11 mouse cellular contexts compared by ENCODE assay signal in the genomic region with DNA sequence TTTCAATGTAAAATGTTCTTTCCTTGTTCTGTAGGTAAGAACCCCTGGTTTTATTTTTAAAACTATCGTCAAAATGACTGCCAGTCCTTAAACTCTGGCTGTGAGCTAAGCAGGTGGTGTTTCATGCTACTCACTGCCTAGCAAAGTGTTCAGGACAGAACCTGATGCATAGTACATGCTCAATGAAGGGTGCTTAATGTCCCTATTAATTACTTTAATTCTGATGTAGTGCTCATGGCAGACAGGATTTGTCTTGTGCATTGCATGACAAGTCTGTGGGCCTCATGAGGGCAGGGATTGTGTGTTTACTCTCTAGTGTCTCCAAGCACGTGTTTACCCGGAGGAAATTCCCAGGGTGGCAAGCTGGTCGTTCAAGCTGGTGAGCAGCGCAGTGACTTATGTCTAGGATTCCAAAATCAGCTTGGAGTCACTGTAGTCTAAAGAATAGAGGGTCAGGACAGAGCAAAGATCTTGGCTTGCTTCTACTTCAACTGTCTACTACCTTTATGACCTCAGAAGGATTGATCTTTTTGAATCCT. TPM values are rescaled to one million over a fixed set of nuclear protein-coding genes. Genes with fewer than 3 reads are reported as not detected.
DNase-seq lines count a peak whose midpoint lies in the region; ATAC-seq and TF ChIP-seq lines count a peak whose summit lies in the region.
"Had no signal": no experiment of that assay in that cellular context is flagged by ENCODE, and none has a peak within 500 bp of the region (broad histone marks: within the 10 kb centered on the region; RNA-seq: fewer than 3 reads in every experiment).

No protein-coding gene starts in this region.

- H3K4me3 ChIP-seq in heart, adult 2 months, result no peak overlapping the region
- H3K4me3 ChIP-seq in kidney, postnatal 0 days (replicated peaks; ENCODE audit: low read depth, low read length), result no peak overlapping the region
- no peak overlapping the region for H3K4me3 ChIP-seq in embryonic facial prominence, embryonic 15.5 days (replicated peaks)
- no peak overlapping the region for H3K4me3 ChIP-seq in intestine, embryonic 16.5 days (ENCODE audit: low read length)
- H3K4me3 ChIP-seq: heart, embryonic 10.5 days; midbrain, embryonic 12.5 days had no signal

- intact Hi-C loops in heart, adult 2 months (cut with DNase I), result loop anchor here (2.0 kb wide), 2 partner anchors 30 to 72 kb away; partner anchors contain the start of gene Jun

- no peak for DNase-seq in heart, adult 2 months
- DNase-seq in heart, adult 18-20 months, result no peak
- DNase-seq in kidney, postnatal 0 days (ENCODE audit: low spot score), result no peak
- DNase-seq in kidney, adult 9 months, result no peak
- DNase-seq in right cerebral cortex, adult 18-20 months, result no peak
- DNase-seq in right cerebral cortex, postnatal 4 days, result no peak

- TF ChIP-seq CTCF in heart, adult 2 months (IDR thresholded peaks at IDR 0.05), result no peak
- TF ChIP-seq CTCF in kidney, postnatal 0 days (IDR thresholded peaks at IDR 0.05; ENCODE audit: low read depth), result no peak

- no peak for TF ChIP-seq POLR2A in heart, adult 2 months (IDR thresholded peaks at IDR 0.05; ENCODE audit: insufficient read depth, low read depth, low read length)

- no peaks in the 10 kb centered on the region for H3K27me3 ChIP-seq in heart, adult 2 months (ENCODE audit: control insufficient read depth, insufficient read depth, low read length)
- no peaks in the 10 kb centered on the region for H3K27me3 ChIP-seq in kidney, postnatal 0 days (ENCODE audit: insufficient read depth, low read length)
- H3K27me3 ChIP-seq in embryonic facial prominence, embryonic 15.5 days, result no peaks in the 10 kb centered on the region
- H3K27me3 ChIP-seq in intestine, embryonic 16.5 days (replicated peaks; ENCODE audit: control insufficient read depth, insufficient read depth, low read length), result no peaks in the 10 kb centered on the region
- H3K27me3 ChIP-seq: midbrain, embryonic 12.5 days had no signal

- no peak for ATAC-seq in kidney, postnatal 0 days (replicated peaks; ENCODE audit: low FRiP score, low read depth)
- no peak for ATAC-seq in embryonic facial prominence, embryonic 15.5 days (ENCODE audit: insufficient number of reproducible peaks, low FRiP score, low TSS enrichment, low read depth)
- ATAC-seq in intestine, embryonic 16.5 days, result no peak

- H3K79me2 ChIP-seq in heart, adult 2 months (replicated peaks; ENCODE audit: control insufficient read depth, insufficient read depth, low read length), result no peaks in the 10 kb centered on the region

- TF ChIP-seq EP300 in heart, adult 2 months (IDR thresholded peaks at IDR 0.05; ENCODE audit: insufficient read depth, low read depth, low read length), result no peak

- H3K9ac ChIP-seq in heart, adult 2 months (ENCODE audit: low read depth, low read length), result no peak overlapping the region
- no peak overlapping the region for H3K9ac ChIP-seq in kidney, postnatal 0 days (ENCODE audit: low read depth, low read length)
- no peak overlapping the region for H3K9ac ChIP-seq in embryonic facial prominence, embryonic 15.5 days
- no peak overlapping the region for H3K9ac ChIP-seq in intestine, embryonic 16.5 days (ENCODE audit: low read depth, low read length)
- H3K9ac ChIP-seq: liver, embryonic 14.5 days; midbrain, embryonic 12.5 days had no signal

- H3K9me3 ChIP-seq in kidney, postnatal 0 days (replicated peaks; ENCODE audit: low read length), result no peaks in the 10 kb centered on the region
- no peaks in the 10 kb centered on the region for H3K9me3 ChIP-seq in embryonic facial prominence, embryonic 15.5 days (replicated peaks)
- H3K9me3 ChIP-seq in intestine, embryonic 16.5 days (ENCODE audit: control insufficient read depth, low read length), result no peaks in the 10 kb centered on the region
- H3K9me3 ChIP-seq: heart, embryonic 10.5 days; midbrain, embryonic 12.5 days had no signal

- peaks cover 3% of the 10 kb centered on the region; the same call in 1 of the 2 replicates for H3K36me3 ChIP-seq in heart, adult 2 months (ENCODE audit: control insufficient read depth, insufficient read depth, low read length)
- no peaks in the 10 kb centered on the region for H3K36me3 ChIP-seq in kidney, postnatal 0 days (ENCODE audit: insufficient read depth, low read length)
- no peaks in the 10 kb centered on the region for H3K36me3 ChIP-seq in embryonic facial prominence, embryonic 15.5 days
- no peaks in the 10 kb centered on the region for H3K36me3 ChIP-seq in intestine, embryonic 16.5 days (ENCODE audit: control insufficient read depth, insufficient read depth, low read length)
- H3K36me3 ChIP-seq: heart, embryonic 10.5 days; midbrain, embryonic 12.5 days had no signal

- H3K4me1 ChIP-seq in heart, adult 2 months (ENCODE audit: control insufficient read depth, insufficient read depth, low read length), result peaks cover 14% of the 10 kb centered on the region
- peaks cover 7% of the 10 kb centered on the region for H3K4me1 ChIP-seq in kidney, postnatal 0 days (replicated peaks; ENCODE audit: insufficient read depth, low read length)
- peaks cover 21% of the 10 kb centered on the region for H3K4me1 ChIP-seq in embryonic facial prominence, embryonic 15.5 days
- H3K4me1 ChIP-seq in intestine, embryonic 16.5 days (ENCODE audit: control insufficient read depth, insufficient read depth, low read length), result peaks cover 15% of the 10 kb centered on the region

- H3K27ac ChIP-seq in heart, adult 2 months, result peak overlapping the region; percentile 68
- H3K27ac ChIP-seq in kidney, postnatal 0 days, result 0 out of 2 replicates have a peak overlapping the region, but pooled peaks have one; percentile 65
- H3K27ac ChIP-seq in embryonic facial prominence, embryonic 15.5 days (replicated peaks), result peak overlapping the region; percentile 70
- H3K27ac ChIP-seq in intestine, embryonic 16.5 days (ENCODE audit: low read length), result 0 out of 2 replicates have a peak overlapping the region, but pooled peaks have one; percentile 61
- H3K27ac ChIP-seq: liver, embryonic 14.5 days; midbrain, embryonic 12.5 days had no signal

- H3K4me2 ChIP-seq in kidney, postnatal 0 days (ENCODE audit: low read length), result no peak overlapping the region
- H3K4me2 ChIP-seq in embryonic facial prominence, embryonic 15.5 days (replicated peaks), result no peak overlapping the region
- H3K4me2 ChIP-seq in intestine, embryonic 16.5 days (ENCODE audit: low read depth, low read length), result no peak overlapping the region
- H3K4me2 ChIP-seq: midbrain, embryonic 12.5 days had no signal

- WGBS in heart, adult 2 months, result 76% methylated on average over 5 of the region's 5 CpGs
- WGBS in kidney, postnatal 0 days, result 59% methylated on average over 5 of the region's 5 CpGs
- 72% methylated on average over 5 of the region's 5 CpGs for WGBS in embryonic facial prominence, embryonic 15.5 days
- WGBS in intestine, embryonic 16.5 days, result 73% methylated on average over 5 of the region's 5 CpGs

RNA-seq across cellular contexts. Expression of gene Jun, which starts 31.2 kb away (rescaled TPM):
- 10 to 100 TPM; 42.4 to 54.1 TPM for total RNA-seq in heart, adult 2 months (2021)
- polyA plus RNA-seq in heart, adult 2 months (2012; rRNA removed), result 24.0 and 28.0 TPM in 2 replicates
- 10 to 100 TPM; 56.1 to 67.7 TPM for total RNA-seq in heart, adult 18-20 months (2021)
- polyA plus RNA-seq in kidney, postnatal 0 days (2015; fragmentation: Nextera tagmentation; extraction: Ambion mirVana), result 55.1 and 60.1 TPM in 2 replicates
- polyA plus RNA-seq in embryonic facial prominence, embryonic 15.5 days (2015; fragmentation: Nextera tagmentation; extraction: Ambion mirVana), result 92.4 and 105 TPM in 2 replicates
- 68.6 and 74.6 TPM in 2 replicates for polyA plus RNA-seq in intestine, embryonic 16.5 days (2015; fragmentation: Nextera tagmentation; extraction: Ambion mirVana)
